Mouse (Mus musculus) neutrophil, adult 83 days (primary cell): ENCODE measurements around the gene Zdhhc8. TPM values are rescaled to one million over a fixed set of nuclear protein-coding genes. Genes with fewer than 3 reads are reported as not detected.

Experiments used
- total RNA-seq, 2 experiments: library from RNA; stranded (reverse); gene quantifications; one replicate each; pipeline ENCODE4 v1.2.4; 2023

Zdhhc8 gene
- total RNA-seq = 1 to 10 TPM; 3.3 to 4.4 TPM

DNA sequence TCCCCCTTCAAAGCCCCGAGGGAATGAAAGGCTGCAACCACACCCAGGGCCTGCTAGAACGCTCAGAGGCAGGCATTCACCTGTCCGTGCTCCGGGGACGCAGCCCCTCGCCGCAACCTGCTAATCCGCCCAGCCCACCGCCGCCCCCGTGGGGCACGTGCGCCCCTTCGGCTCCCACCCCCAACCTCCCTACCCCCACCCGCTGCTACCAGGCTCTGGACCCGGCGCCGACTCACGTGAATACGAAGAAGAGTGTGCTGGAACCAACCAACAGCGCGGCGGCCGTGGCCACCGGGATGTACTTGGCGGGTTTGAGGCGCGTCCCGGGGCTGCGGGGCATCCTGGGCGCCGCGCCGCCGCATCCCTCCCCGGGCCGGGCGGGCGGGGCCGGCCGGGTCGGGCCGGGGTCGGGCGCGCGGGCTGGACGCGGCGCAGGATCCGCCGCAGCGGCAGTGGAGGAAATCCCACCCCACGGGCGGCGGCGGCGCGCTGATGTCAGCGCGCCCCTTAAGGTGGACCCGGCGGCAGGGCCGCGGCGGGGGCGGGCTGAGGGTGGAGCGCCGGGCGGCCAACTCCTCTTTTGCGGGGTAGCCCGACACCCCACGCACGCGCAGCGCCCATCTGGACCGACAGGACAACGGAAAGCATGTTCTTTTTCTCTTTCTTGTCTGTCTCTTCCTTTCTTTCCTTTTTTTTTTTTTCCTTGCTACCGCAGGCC, at the start of gene Zdhhc8:
Zdhhc8 (minus strand) TSS at position 466 of the 718 bp plus-strand sequence.

DNA sequence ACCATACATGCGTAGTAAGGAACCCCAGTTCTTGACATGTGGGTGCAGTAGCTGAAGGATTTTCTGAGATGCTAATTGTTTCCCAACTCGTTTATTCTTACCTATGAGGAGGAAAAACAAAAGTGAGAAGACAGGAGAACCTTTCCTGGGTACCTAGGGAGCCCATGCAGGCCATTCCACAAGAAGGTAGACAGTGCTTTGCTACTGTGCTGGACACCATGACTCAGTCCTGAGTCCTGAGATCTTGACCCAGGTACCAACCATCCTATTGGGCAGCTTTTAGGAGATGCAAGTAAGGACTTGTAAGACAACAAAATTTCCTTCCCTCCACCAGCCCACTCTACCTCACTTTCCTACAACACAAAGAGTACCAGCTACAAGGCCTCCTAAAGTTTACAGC, 23.3 kb upstream of the Zdhhc8 start, which contains the start of gene Gm49776:
Gm49776 (minus strand) TSS at position 101 of the 400 bp plus-strand sequence.

DNA sequence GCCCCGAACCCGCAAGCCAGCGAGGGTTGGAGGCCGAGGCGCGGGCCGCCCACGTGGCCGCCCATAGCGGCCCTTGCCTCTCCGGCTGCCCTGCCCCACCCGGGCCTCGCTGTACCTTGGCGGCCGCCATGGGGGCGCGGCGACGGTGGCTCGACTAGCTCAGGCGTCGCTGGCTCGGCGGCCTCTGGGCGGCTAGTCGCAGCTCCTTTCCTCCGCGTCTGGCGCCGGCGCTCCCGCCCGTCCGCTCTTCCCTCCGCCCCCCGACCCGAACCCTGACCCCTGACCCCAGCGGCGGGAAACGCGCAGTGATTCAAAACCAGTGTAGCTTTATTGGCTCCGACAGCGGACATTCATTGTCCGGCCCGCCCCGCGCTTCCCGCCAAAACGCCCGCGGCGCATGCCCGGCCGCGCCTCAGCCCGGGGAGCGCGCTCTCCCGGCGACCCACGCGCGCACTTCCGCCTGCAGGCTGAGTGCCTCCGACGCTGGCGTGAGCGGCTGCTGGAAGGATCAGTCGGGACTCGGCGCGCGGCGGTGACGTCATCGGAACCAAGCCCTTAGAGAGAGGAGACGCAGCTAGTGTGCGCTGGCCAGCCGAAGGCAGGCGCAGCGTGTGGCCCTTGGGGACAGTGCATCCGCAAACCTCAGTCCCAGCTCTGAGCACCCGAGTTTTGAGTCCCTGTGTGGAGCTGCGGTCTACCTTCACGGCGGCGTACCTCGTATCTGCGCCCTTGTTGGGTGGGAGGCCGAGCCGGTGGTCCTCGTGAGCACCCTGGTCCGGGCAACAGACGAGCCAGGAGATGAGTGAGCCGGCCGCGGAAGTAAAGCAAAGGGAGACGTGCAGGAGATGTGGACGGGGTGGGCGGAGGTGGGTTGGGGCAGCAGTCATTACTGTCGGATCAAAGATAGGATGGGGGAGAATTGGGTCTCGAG, 13.8 kb upstream of the Zdhhc8 start, which contains the start of the genes Trmt2a and Ranbp1:
Trmt2a (plus strand) TSS at position 247 of the 931 bp plus-strand sequence.
Ranbp1 (minus strand) TSS at position 300 of the 931 bp plus-strand sequence.

DNA sequence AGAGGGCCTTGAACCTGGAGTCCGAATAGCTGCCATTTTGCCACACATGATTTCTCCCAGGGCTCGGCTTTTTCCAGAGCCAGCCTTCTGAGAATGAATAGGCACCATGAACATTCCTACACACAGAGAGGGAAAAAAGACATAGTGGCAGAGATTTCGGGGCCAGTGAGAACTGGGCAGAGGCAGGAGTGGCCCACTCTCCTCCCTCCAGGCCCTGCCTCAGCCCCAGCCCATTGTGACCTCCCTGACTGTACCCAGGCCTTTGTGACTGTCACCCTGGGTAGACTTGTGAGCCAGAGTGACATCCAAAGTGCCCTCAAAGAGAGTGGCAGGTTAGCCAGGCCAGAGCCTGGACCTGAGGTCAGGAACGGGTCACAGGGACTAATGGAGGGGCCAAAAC, 17.4 kb downstream of the Zdhhc8 start, which contains the start of gene Ccdc188:
Ccdc188 (plus strand) TSS at position 301 of the 400 bp plus-strand sequence.

Other genes starting within 250 kb of the Zdhhc8 start
- gene Dgcr6, start 182.3 kb downstream of the Zdhhc8 start, total RNA-seq = 1 to 10 TPM; 6.6 to 8.2 TPM
- 10 to 100 TPM in 1 of 2 experiments, 1 to 10 TPM in 1; 9.4 to 10.1 TPM for gene Prodh, start 144.9 kb downstream of the Zdhhc8 start, total RNA-seq
- gene Rtn4r, start 107.5 kb downstream of the Zdhhc8 start, total RNA-seq = under 1 TPM; 0.53 to 0.62 TPM
- gene Ccdc188, start 17.3 kb downstream of the Zdhhc8 start, total RNA-seq = not detected
- 10 to 100 TPM; 40.0 to 45.6 TPM for gene Trmt2a, start 13.5 kb upstream of the Zdhhc8 start, total RNA-seq
- 10 to 100 TPM; 71.8 to 79.3 TPM for gene Ranbp1, start 13.6 kb upstream of the Zdhhc8 start, total RNA-seq
- gene Gm49776, start 23.2 kb upstream of the Zdhhc8 start, total RNA-seq = not detected
- 10 to 100 TPM; 28.9 to 32.0 TPM for gene Dgcr8, start 54.1 kb upstream of the Zdhhc8 start, total RNA-seq
- gene Tango2, start 113.0 kb upstream of the Zdhhc8 start, total RNA-seq = 10 to 100 TPM; 24.6 to 29.5 TPM
- 1 to 10 TPM; 6.7 to 7.6 TPM for gene Arvcf, start 113.0 kb upstream of the Zdhhc8 start, total RNA-seq
- 10 to 100 TPM; 12.7 to 17.6 TPM for gene Txnrd2, start 191.2 kb upstream of the Zdhhc8 start, total RNA-seq
- gene Comt, start 191.7 kb upstream of the Zdhhc8 start, total RNA-seq = 10 to 100 TPM; 34.6 to 39.1 TPM